Mouse (Mus musculus) neural tube, postnatal 0 days (tissue): ENCODE data around the gene Tmem201. TPM values are rescaled to one million over a fixed set of nuclear protein-coding genes. Genes with fewer than 3 reads are reported as not detected.

Source experiments
- polyA plus RNA-seq: library from polyadenylated mRNA; unstranded; fragments of >200 nt; fragmentation: Nextera tagmentation; extraction: Ambion mirVana; gene quantifications from 2 replicates; pipeline ENCODE4 v1.2.1, GENCODE M21; 2015

The Tmem201 gene
- 40.6 and 45.4 TPM in 2 replicates for polyA plus RNA-seq

GRCm38 (mm10) chr4:149737383-149738324, at the start of gene Tmem201:
TSS of gene Tmem201 (minus strand) at chr4:149738044.

GRCm38 (mm10) chr4:149774094-149774470, 36.2 kb upstream of the Tmem201 start, which contains the start of gene Slc25a33:
TSS of gene Slc25a33 (minus strand) at chr4:149774277.

DNA sequence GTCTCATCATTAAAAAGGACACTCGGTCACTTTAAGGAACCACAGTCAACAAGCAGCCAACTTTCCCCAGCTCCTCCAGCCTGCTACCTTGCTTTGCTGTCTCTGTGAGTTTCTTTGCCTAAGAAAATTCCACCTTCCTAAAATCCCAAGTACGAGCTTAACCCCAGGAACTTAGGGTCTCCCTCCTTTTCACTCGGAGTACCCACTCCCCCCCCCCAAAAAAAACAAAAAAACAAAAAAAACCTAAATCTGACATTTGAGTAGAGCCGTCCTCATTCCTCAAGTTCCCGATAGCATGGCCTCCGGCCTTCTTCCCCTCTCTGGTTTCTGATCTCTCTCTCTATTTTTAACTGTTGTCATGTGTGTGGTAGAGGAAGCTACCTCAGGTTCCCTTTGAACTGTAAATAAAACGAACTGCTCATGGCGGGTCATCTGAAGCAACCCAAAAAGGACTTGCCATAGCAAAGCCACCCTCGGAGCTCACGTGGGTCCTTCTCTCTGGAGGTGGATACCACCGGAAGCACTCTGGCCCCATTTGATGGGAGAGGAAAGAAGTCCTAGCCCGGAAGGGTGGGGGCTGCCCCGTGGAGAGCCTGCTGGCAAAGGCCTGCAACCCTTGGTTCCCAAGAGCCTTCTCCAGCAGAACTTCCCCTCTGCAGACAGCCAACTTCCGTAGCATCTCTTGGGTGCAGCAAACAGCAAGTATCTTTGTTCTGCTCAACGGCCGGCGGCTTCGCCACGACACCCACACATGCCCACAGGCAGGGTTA, 35.4 kb downstream of the Tmem201 start, which contains the start of gene Pik3cd:
Pik3cd (minus strand) TSS at position 362 of the 770 bp plus-strand sequence.

Other genes with a start within 250 kb of the Tmem201 start
- gene Ctnnbip1, start 219.8 kb downstream of the Tmem201 start, polyA plus RNA-seq = 116 and 124 TPM in 2 replicates
- 228 and 232 TPM in 2 replicates for gene Clstn1, start 151.6 kb downstream of the Tmem201 start, polyA plus RNA-seq
- gene Pik3cd, start 35.5 kb downstream of the Tmem201 start, polyA plus RNA-seq = 10.8 and 12.0 TPM in 2 replicates
- gene Slc25a33, start 36.2 kb upstream of the Tmem201 start, polyA plus RNA-seq = 54.1 and 56.3 TPM in 2 replicates
- 9.2 and 9.6 TPM in 2 replicates for gene Spsb1, start 217.0 kb upstream of the Tmem201 start, polyA plus RNA-seq